ENCODE assay signal across 17 mouse cellular contexts in the genomic region with DNA sequence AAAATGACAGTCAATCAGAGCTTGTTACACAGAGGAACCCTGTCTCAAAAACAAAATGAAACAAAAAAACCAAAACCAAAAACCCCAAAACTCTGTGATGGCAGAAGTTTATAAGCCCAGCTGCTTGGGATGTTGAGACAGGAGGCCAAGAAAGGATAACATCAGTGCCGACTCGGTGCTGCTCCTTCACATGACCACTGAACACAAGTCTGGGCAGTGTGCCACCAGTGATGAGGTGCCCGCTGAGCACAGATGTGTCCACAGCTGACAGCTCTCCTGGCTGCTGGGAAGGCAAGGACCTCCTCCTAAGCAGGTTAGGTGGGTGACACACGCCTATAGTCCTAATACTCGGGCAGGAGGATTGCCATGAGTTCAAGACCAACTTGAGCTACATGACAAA. TPM values are rescaled to one million over a fixed set of nuclear protein-coding genes. Genes with fewer than 3 reads are reported as not detected.
A peak's percentile ranks its signal among the peaks of the same experiment; 100 is the strongest.
DNase-seq lines count a peak whose midpoint lies in the region; ATAC-seq and TF ChIP-seq lines count a peak whose summit lies in the region.
"Had no signal": no experiment of that assay in that cellular context is flagged by ENCODE, and none has a peak within 500 bp of the region (broad histone marks: within the 10 kb centered on the region; RNA-seq: fewer than 3 reads in every experiment).

No protein-coding gene starts in this region.

- no peak overlapping the region for H3K4me3 ChIP-seq in kidney, embryonic 14.5 days (ENCODE audit: low read length)
- H3K4me3 ChIP-seq in midbrain, postnatal 0 days (ENCODE audit: low read depth, low read length), result no peak overlapping the region
- H3K4me3 ChIP-seq in midbrain, embryonic 13.5 days (replicated peaks), result no peak overlapping the region
- no peak overlapping the region for H3K4me3 ChIP-seq in liver, embryonic 15.5 days (replicated peaks)
- H3K4me3 ChIP-seq in forebrain, embryonic 12.5 days (replicated peaks), result no peak overlapping the region
- H3K4me3 ChIP-seq: heart, adult 2 months; stomach, embryonic 15.5 days had no signal

- no peak overlapping the region for H3K27ac ChIP-seq in kidney, embryonic 14.5 days (ENCODE audit: low read depth, low read length)
- H3K27ac ChIP-seq in midbrain, postnatal 0 days (ENCODE audit: low read depth, low read length), result no peak overlapping the region
- no peak overlapping the region for H3K27ac ChIP-seq in midbrain, embryonic 13.5 days
- H3K27ac ChIP-seq in liver, embryonic 15.5 days (replicated peaks), result peak overlapping the region; percentile 53
- no peak overlapping the region for H3K27ac ChIP-seq in forebrain, embryonic 12.5 days
- H3K27ac ChIP-seq: heart, adult 2 months; macrophage; stomach, embryonic 15.5 days had no signal

- no peaks in the 10 kb centered on the region for H3K9me3 ChIP-seq in kidney, embryonic 14.5 days (ENCODE audit: control insufficient read depth, low read length)
- no peaks in the 10 kb centered on the region for H3K9me3 ChIP-seq in midbrain, postnatal 0 days (ENCODE audit: low read length)
- no peaks in the 10 kb centered on the region for H3K9me3 ChIP-seq in midbrain, embryonic 13.5 days
- no peaks in the 10 kb centered on the region for H3K9me3 ChIP-seq in liver, embryonic 15.5 days (replicated peaks)
- no peaks in the 10 kb centered on the region for H3K9me3 ChIP-seq in forebrain, embryonic 12.5 days
- H3K9me3 ChIP-seq: stomach, embryonic 15.5 days had no signal

- H3K27me3 ChIP-seq in kidney, embryonic 14.5 days (ENCODE audit: control insufficient read depth, insufficient read depth, low read length), result no peaks in the 10 kb centered on the region
- no peaks in the 10 kb centered on the region for H3K27me3 ChIP-seq in midbrain, postnatal 0 days (ENCODE audit: insufficient read depth, low read length)
- H3K27me3 ChIP-seq in midbrain, embryonic 13.5 days, result no peaks in the 10 kb centered on the region
- H3K27me3 ChIP-seq in liver, embryonic 15.5 days, result no peaks in the 10 kb centered on the region
- no peaks in the 10 kb centered on the region for H3K27me3 ChIP-seq in forebrain, embryonic 12.5 days
- H3K27me3 ChIP-seq: stomach, embryonic 15.5 days had no signal

- H3K9ac ChIP-seq in kidney, embryonic 14.5 days (ENCODE audit: low read depth, low read length), result no peak overlapping the region
- no peak overlapping the region for H3K9ac ChIP-seq in midbrain, postnatal 0 days (replicated peaks; ENCODE audit: low read length, poor library complexity, severe bottlenecking)
- H3K9ac ChIP-seq in midbrain, embryonic 13.5 days (replicated peaks), result no peak overlapping the region
- no peak overlapping the region for H3K9ac ChIP-seq in liver, embryonic 15.5 days
- H3K9ac ChIP-seq in forebrain, embryonic 12.5 days, result no peak overlapping the region
- H3K9ac ChIP-seq: stomach, embryonic 15.5 days had no signal

- DNase-seq in kidney, adult 18-20 months, result peak; percentile 36
- DNase-seq in midbrain, postnatal 0 days (ENCODE audit: low spot score), result peak; percentile 12
- DNase-seq in NIH3T3 (ENCODE audit: low read depth), result peak; percentile 68
- DNase-seq: adrenal gland, postnatal 36 days; cerebellum, adult 2 months; thymus, postnatal 4 days had no signal

- H3K4me1 ChIP-seq in kidney, embryonic 14.5 days (ENCODE audit: control insufficient read depth, insufficient read depth, low read length), result peaks cover 13% of the 10 kb centered on the region
- peaks cover 10% of the 10 kb centered on the region for H3K4me1 ChIP-seq in midbrain, postnatal 0 days (ENCODE audit: insufficient read depth, low read length)
- peaks cover 25% of the 10 kb centered on the region for H3K4me1 ChIP-seq in midbrain, embryonic 13.5 days (replicated peaks)
- peaks cover 48% of the 10 kb centered on the region for H3K4me1 ChIP-seq in liver, embryonic 15.5 days (replicated peaks)
- peaks cover 22% of the 10 kb centered on the region for H3K4me1 ChIP-seq in forebrain, embryonic 12.5 days

- no peak overlapping the region for H3K4me2 ChIP-seq in kidney, embryonic 14.5 days (replicated peaks; ENCODE audit: low read depth, low read length)
- no peak overlapping the region for H3K4me2 ChIP-seq in midbrain, postnatal 0 days (ENCODE audit: low read depth, low read length, poor library complexity, severe bottlenecking)
- H3K4me2 ChIP-seq in midbrain, embryonic 13.5 days (replicated peaks), result no peak overlapping the region
- no peak overlapping the region; the same call in 1 of the 2 replicates for H3K4me2 ChIP-seq in liver, embryonic 15.5 days
- H3K4me2 ChIP-seq in forebrain, embryonic 12.5 days, result no peak overlapping the region
- H3K4me2 ChIP-seq: stomach, embryonic 15.5 days had no signal

- ATAC-seq in kidney, embryonic 14.5 days (ENCODE audit: low FRiP score, low TSS enrichment), result no peak
- ATAC-seq in midbrain, postnatal 0 days (ENCODE audit: low FRiP score), result no peak
- no peak for ATAC-seq in midbrain, embryonic 13.5 days
- ATAC-seq in liver, embryonic 15.5 days (ENCODE audit: insufficient read depth), result no peak
- ATAC-seq in forebrain, embryonic 12.5 days (ENCODE audit: low FRiP score), result no peak
- ATAC-seq: inflammation-experienced regulatory T-cells, adult 6 months had no signal

- TF ChIP-seq CTCF in midbrain, postnatal 0 days (IDR thresholded peaks at IDR 0.05), result no peak

- WGBS in kidney, embryonic 14.5 days, result 87% methylated on average over 5 of the region's 5 CpGs
- 80% methylated on average over 5 of the region's 5 CpGs for WGBS in midbrain, postnatal 0 days
- WGBS in midbrain, embryonic 13.5 days, result 85% methylated on average over 5 of the region's 5 CpGs
- WGBS in liver, embryonic 15.5 days (ENCODE audit: insufficient replicate concordance), result 74% methylated on average over 5 of the region's 5 CpGs
- WGBS in forebrain, embryonic 12.5 days, result 79% methylated on average over 5 of the region's 5 CpGs

- peaks cover 27% of the 10 kb centered on the region for H3K36me3 ChIP-seq in kidney, embryonic 14.5 days (ENCODE audit: control insufficient read depth, insufficient read depth, low read length)
- H3K36me3 ChIP-seq in midbrain, postnatal 0 days (ENCODE audit: insufficient read depth, low read length), result peaks cover 11% of the 10 kb centered on the region
- H3K36me3 ChIP-seq in midbrain, embryonic 13.5 days, result peaks cover 14% of the 10 kb centered on the region
- peaks cover 34% of the 10 kb centered on the region for H3K36me3 ChIP-seq in liver, embryonic 15.5 days (replicated peaks)
- peaks cover 19% of the 10 kb centered on the region for H3K36me3 ChIP-seq in forebrain, embryonic 12.5 days (replicated peaks)

RNA-seq across cellular contexts. Expression of a gene that starts 2.6 kb away (rescaled TPM):
- 17.2 and 20.4 TPM in 2 replicates for polyA plus RNA-seq in kidney, embryonic 14.5 days (2014; fragmentation: Nextera tagmentation; extraction: Ambion mirVana)
- 42.1 and 43.0 TPM in 2 replicates for total RNA-seq in midbrain, postnatal 0 days (2014; rRNA removed)
- polyA plus RNA-seq in midbrain, postnatal 0 days (2015; fragmentation: Nextera tagmentation; extraction: Ambion mirVana), result 36.2 and 38.9 TPM in 2 replicates
- 44.3 and 47.1 TPM in 2 replicates for polyA plus RNA-seq in midbrain, embryonic 13.5 days (2015; fragmentation: Nextera tagmentation; extraction: Ambion mirVana)
- 6.6 and 8.4 TPM in 2 replicates for polyA plus RNA-seq in liver, embryonic 15.5 days (2015; fragmentation: Nextera tagmentation; extraction: Ambion mirVana)
- polyA plus RNA-seq in forebrain, embryonic 12.5 days (2016; fragmentation: Nextera tagmentation; extraction: Ambion mirVana), result 35.1 and 36.5 TPM in 2 replicates

RNA-seq across cellular contexts. Expression of a gene that starts 22.6 kb away (rescaled TPM):
- polyA plus RNA-seq in kidney, embryonic 14.5 days (2014; fragmentation: Nextera tagmentation; extraction: Ambion mirVana), result 51.5 and 77.2 TPM in 2 replicates
- 73.6 and 111 TPM in 2 replicates for total RNA-seq in midbrain, postnatal 0 days (2014; rRNA removed)
- polyA plus RNA-seq in midbrain, postnatal 0 days (2015; fragmentation: Nextera tagmentation; extraction: Ambion mirVana), result 75.4 and 79.7 TPM in 2 replicates
- 56.9 and 58.0 TPM in 2 replicates for polyA plus RNA-seq in midbrain, embryonic 13.5 days (2015; fragmentation: Nextera tagmentation; extraction: Ambion mirVana)
- polyA plus RNA-seq in liver, embryonic 15.5 days (2015; fragmentation: Nextera tagmentation; extraction: Ambion mirVana), result 156 and 174 TPM in 2 replicates
- 51.4 and 53.0 TPM in 2 replicates for polyA plus RNA-seq in forebrain, embryonic 12.5 days (2016; fragmentation: Nextera tagmentation; extraction: Ambion mirVana)

RNA-seq across cellular contexts. Expression of a gene that starts 22.6 kb away (rescaled TPM):
- polyA plus RNA-seq in kidney, embryonic 14.5 days (2014; fragmentation: Nextera tagmentation; extraction: Ambion mirVana), result 0.28 and 0.43 TPM in 2 replicates
- 0.47 and 0.60 TPM in 2 replicates for total RNA-seq in midbrain, postnatal 0 days (2014; rRNA removed)
- polyA plus RNA-seq in midbrain, postnatal 0 days (2015; fragmentation: Nextera tagmentation; extraction: Ambion mirVana), result 0.35 and 0.91 TPM in 2 replicates
- 0.12 TPM in 1 of 2 replicates, not detected in the other for polyA plus RNA-seq in midbrain, embryonic 13.5 days (2015; fragmentation: Nextera tagmentation; extraction: Ambion mirVana)
- polyA plus RNA-seq in liver, embryonic 15.5 days (2015; fragmentation: Nextera tagmentation; extraction: Ambion mirVana), result 6.1 and 6.7 TPM in 2 replicates
- polyA plus RNA-seq in forebrain, embryonic 12.5 days (2016; fragmentation: Nextera tagmentation; extraction: Ambion mirVana), result 0.09 and 0.72 TPM in 2 replicates
- total RNA-seq: adrenal gland, postnatal 36 days; heart, postnatal 25 days; monocyte, adult 5-6 weeks had no signal
- polyA plus RNA-seq: embryonic facial prominence, embryonic 11.5 days; inflammation-experienced regulatory T-cells, adult 6 months; macrophage had no signal

RNA-seq across cellular contexts. Expression of a gene that starts 30.2 kb away (rescaled TPM):
- 2.8 and 4.4 TPM in 2 replicates for polyA plus RNA-seq in kidney, embryonic 14.5 days (2014; fragmentation: Nextera tagmentation; extraction: Ambion mirVana)
- total RNA-seq in midbrain, postnatal 0 days (2014; rRNA removed), result 2.9 and 4.1 TPM in 2 replicates
- 3.2 and 3.7 TPM in 2 replicates for polyA plus RNA-seq in midbrain, postnatal 0 days (2015; fragmentation: Nextera tagmentation; extraction: Ambion mirVana)
- 0.48 and 0.62 TPM in 2 replicates for polyA plus RNA-seq in midbrain, embryonic 13.5 days (2015; fragmentation: Nextera tagmentation; extraction: Ambion mirVana)
- 0.23 and 0.37 TPM in 2 replicates for polyA plus RNA-seq in liver, embryonic 15.5 days (2015; fragmentation: Nextera tagmentation; extraction: Ambion mirVana)
- polyA plus RNA-seq in forebrain, embryonic 12.5 days (2016; fragmentation: Nextera tagmentation; extraction: Ambion mirVana), result 0.08 and 0.13 TPM in 2 replicates
- total RNA-seq: adrenal gland, postnatal 36 days; monocyte, adult 5-6 weeks had no signal
- polyA plus RNA-seq: inflammation-experienced regulatory T-cells, adult 6 months; macrophage had no signal

RNA-seq across cellular contexts. Expression of a gene that starts 41.5 kb away (rescaled TPM):
- 0.99 and 1.2 TPM in 2 replicates for polyA plus RNA-seq in kidney, embryonic 14.5 days (2014; fragmentation: Nextera tagmentation; extraction: Ambion mirVana)
- total RNA-seq in midbrain, postnatal 0 days (2014; rRNA removed), result 0.77 and 1.7 TPM in 2 replicates
- 0.42 and 0.56 TPM in 2 replicates for polyA plus RNA-seq in midbrain, postnatal 0 days (2015; fragmentation: Nextera tagmentation; extraction: Ambion mirVana)
- polyA plus RNA-seq in midbrain, embryonic 13.5 days (2015; fragmentation: Nextera tagmentation; extraction: Ambion mirVana), result 0.61 and 0.70 TPM in 2 replicates
- polyA plus RNA-seq in liver, embryonic 15.5 days (2015; fragmentation: Nextera tagmentation; extraction: Ambion mirVana), result 0.35 and 0.59 TPM in 2 replicates
- polyA plus RNA-seq in forebrain, embryonic 12.5 days (2016; fragmentation: Nextera tagmentation; extraction: Ambion mirVana), result 0.66 and 0.79 TPM in 2 replicates

Comparison
In these comparisons a context has a peak if more than half of its experiments do, and no peak if none do; other contexts are left out.
1. DNase-seq: peak in every context shown above with its lines; median percentile 68 in NIH3T3; 36 in kidney, adult 18-20 months; 12 in midbrain, postnatal 0 days.